Mouse (Mus musculus): ENCODE measurements around the gene Alox5ap. TPM values are rescaled to one million over a fixed set of nuclear protein-coding genes. Genes with fewer than 3 reads are reported as not detected.

Alox5ap gene
- polyA plus RNA-seq (2014; fragmentation: Illumina TruSeq; extraction: RNeasy Lipid Tissue Mini Kit (QIAGEN cat#74804); ENCODE audit: low read depth, low replicate concordance), result 0.98 TPM

DNA sequence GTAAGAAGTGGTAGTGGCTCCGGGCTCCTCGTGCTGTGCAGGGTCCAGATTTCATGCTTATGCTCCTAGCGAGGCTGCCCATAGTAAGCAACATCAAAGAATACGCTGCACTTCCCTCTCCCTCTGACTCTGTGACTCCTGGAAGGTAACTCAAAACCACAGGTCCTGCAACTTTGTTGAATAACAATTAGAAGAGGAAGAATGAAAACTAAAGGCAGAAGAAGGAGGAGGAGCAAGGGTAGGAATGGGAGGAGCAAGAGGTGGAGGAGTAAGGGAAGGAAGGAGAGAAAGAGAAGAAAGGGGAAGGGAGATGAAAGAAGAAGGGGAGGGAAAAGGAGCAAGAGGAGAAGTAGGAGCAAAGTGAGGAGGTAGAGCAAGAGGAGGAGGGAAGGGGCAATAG lies at the start of gene Alox5ap:
TSS of gene Alox5ap (plus strand) at position 363 of the 400 bp plus-strand sequence.

Other genes starting within 250 kb of the Alox5ap start
- 51.2 TPM for gene Uspl1, start 80.4 kb upstream of the Alox5ap start, polyA plus RNA-seq (2014; fragmentation: Illumina TruSeq; extraction: RNeasy Lipid Tissue Mini Kit (QIAGEN cat#74804); ENCODE audit: low read depth, low replicate concordance)
- 225 TPM for gene Hmgb1, start 80.3 kb upstream of the Alox5ap start, polyA plus RNA-seq (2014; fragmentation: Illumina TruSeq; extraction: RNeasy Lipid Tissue Mini Kit (QIAGEN cat#74804); ENCODE audit: low read depth, low replicate concordance)
- gene Medag, start 147.0 kb downstream of the Alox5ap start, polyA plus RNA-seq (2014; fragmentation: Illumina TruSeq; extraction: RNeasy Lipid Tissue Mini Kit (QIAGEN cat#74804); ENCODE audit: low read depth, low replicate concordance), result 1.0 TPM
- gene Tex26, start 174.9 kb downstream of the Alox5ap start, polyA plus RNA-seq (2014; fragmentation: Illumina TruSeq; extraction: RNeasy Lipid Tissue Mini Kit (QIAGEN cat#74804); ENCODE audit: low read depth, low replicate concordance), result 108 TPM